ENCODE assay signal across 8 mouse cellular contexts in the genomic region with DNA sequence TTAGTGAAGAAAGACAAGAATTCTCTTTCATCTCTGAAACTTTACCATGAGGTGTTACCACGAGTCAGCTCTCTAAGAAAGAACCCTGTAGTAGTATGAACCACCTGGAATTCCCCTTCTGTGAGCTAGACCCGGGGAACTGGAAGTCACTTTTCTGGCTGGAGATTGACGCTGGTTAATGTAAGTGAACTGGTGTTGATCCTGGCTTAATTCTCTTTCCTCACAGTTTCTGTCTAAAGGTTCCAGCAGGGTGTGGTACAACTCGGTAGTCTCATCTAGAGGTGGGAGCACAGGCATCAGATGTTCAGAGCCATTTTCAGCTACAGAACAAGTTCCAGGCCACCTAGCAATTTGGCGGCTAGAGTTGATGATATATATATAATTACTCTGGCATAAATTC. TPM values are rescaled to one million over a fixed set of nuclear protein-coding genes. Genes with fewer than 3 reads are reported as not detected.
DNase-seq lines count a peak whose midpoint lies in the region; ATAC-seq and TF ChIP-seq lines count a peak whose summit lies in the region.

No protein-coding gene starts in this region.

- peak overlapping the region; percentile 95 for H3K27ac ChIP-seq in lung, postnatal 0 days (ENCODE audit: low read length)
- peak overlapping the region; percentile 80 for H3K27ac ChIP-seq in brown adipose tissue, adult 24 weeks (replicated peaks; ENCODE audit: low read depth, low read length)
- H3K27ac ChIP-seq in hindbrain, embryonic 13.5 days, result peak overlapping the region; percentile 55; the same call in 1 of the 2 replicates
- peak overlapping the region; percentile 63; the same call in 1 of the 2 replicates for H3K27ac ChIP-seq in midbrain, embryonic 15.5 days

- no peaks in the 10 kb centered on the region for H3K4me1 ChIP-seq in lung, postnatal 0 days (ENCODE audit: insufficient read depth, low read depth, low read length)
- no peaks in the 10 kb centered on the region for H3K4me1 ChIP-seq in brown adipose tissue, adult 24 weeks (ENCODE audit: control insufficient read depth, insufficient read depth, insufficient read length, low read length)
- peaks cover 25% of the 10 kb centered on the region for H3K4me1 ChIP-seq in hindbrain, embryonic 13.5 days (replicated peaks)
- H3K4me1 ChIP-seq in midbrain, embryonic 15.5 days, result peaks cover 26% of the 10 kb centered on the region

- H3K9me3 ChIP-seq in lung, postnatal 0 days (ENCODE audit: low read length), result no peaks in the 10 kb centered on the region
- no peaks in the 10 kb centered on the region for H3K9me3 ChIP-seq in hindbrain, embryonic 13.5 days
- no peaks in the 10 kb centered on the region for H3K9me3 ChIP-seq in midbrain, embryonic 15.5 days

- no peaks in the 10 kb centered on the region for H3K27me3 ChIP-seq in lung, postnatal 0 days (replicated peaks; ENCODE audit: insufficient read depth, low read length)
- H3K27me3 ChIP-seq in hindbrain, embryonic 13.5 days, result no peaks in the 10 kb centered on the region
- no peaks in the 10 kb centered on the region for H3K27me3 ChIP-seq in midbrain, embryonic 15.5 days (replicated peaks)

- peak overlapping the region; percentile 68 for H3K4me2 ChIP-seq in lung, postnatal 0 days (replicated peaks; ENCODE audit: low read depth, low read length)
- H3K4me2 ChIP-seq in hindbrain, embryonic 13.5 days, result peak overlapping the region; percentile 59
- H3K4me2 ChIP-seq in midbrain, embryonic 15.5 days, result peak overlapping the region; percentile 63

- peak overlapping the region; percentile 93 for H3K4me3 ChIP-seq in lung, postnatal 0 days (ENCODE audit: low read depth, low read length)
- H3K4me3 ChIP-seq in brown adipose tissue, adult 24 weeks (ENCODE audit: insufficient read depth, low read depth, low read length), result peak overlapping the region; percentile 73
- peak overlapping the region; percentile 95 for H3K4me3 ChIP-seq in hindbrain, embryonic 13.5 days
- peak overlapping the region; percentile 85 for H3K4me3 ChIP-seq in midbrain, embryonic 15.5 days

- TF ChIP-seq CTCF in lung, postnatal 0 days (IDR thresholded peaks at IDR 0.05), result no peak

- ATAC-seq in lung, postnatal 0 days, result no peak
- no peak for ATAC-seq in hindbrain, embryonic 13.5 days (ENCODE audit: low FRiP score)
- no peak for ATAC-seq in midbrain, embryonic 15.5 days (replicated peaks)

- H3K9ac ChIP-seq in lung, postnatal 0 days (replicated peaks; ENCODE audit: low read depth), result peak overlapping the region; percentile 93; the same call in 1 of the 2 replicates
- peak overlapping the region; percentile 68 for H3K9ac ChIP-seq in hindbrain, embryonic 13.5 days
- peak overlapping the region; percentile 48; the same call in 1 of the 2 replicates for H3K9ac ChIP-seq in midbrain, embryonic 15.5 days

- WGBS in lung, postnatal 0 days, result 18% methylated on average over 5 of the region's 5 CpGs
- WGBS in hindbrain, embryonic 13.5 days, result 46% methylated on average over 5 of the region's 5 CpGs
- WGBS in midbrain, embryonic 15.5 days, result 39% methylated on average over 5 of the region's 5 CpGs

- TF ChIP-seq EP300 in lung, postnatal 0 days (IDR thresholded peaks at IDR 0.05), result no peak

- DNase-seq in lung, postnatal 0 days (ENCODE audit: low spot score), result peak; percentile 50
- no peak for DNase-seq in lung, postnatal 36 days
- DNase-seq in layer of hippocampus, adult 11-12 months (ENCODE audit: low spot score), result no peak
- no peak for DNase-seq in adrenal gland, postnatal 25 days
- no peak for DNase-seq in cerebellum, adult 9-11 months

- no peaks in the 10 kb centered on the region; the same call in 1 of the 2 replicates for H3K36me3 ChIP-seq in lung, postnatal 0 days (ENCODE audit: insufficient read depth, low read length)
- peaks cover 9% of the 10 kb centered on the region for H3K36me3 ChIP-seq in hindbrain, embryonic 13.5 days
- no peaks in the 10 kb centered on the region; the same call in 1 of the 2 replicates for H3K36me3 ChIP-seq in midbrain, embryonic 15.5 days (replicated peaks)

RNA-seq across cellular contexts. Expression of gene Clpx, which starts 0.9 kb away (rescaled TPM):
- 38.8 and 43.5 TPM in 2 replicates for polyA plus RNA-seq in lung, postnatal 0 days (2015; fragmentation: Nextera tagmentation; extraction: Ambion mirVana)
- 97.1 and 113 TPM in 2 replicates for polyA plus RNA-seq in brown adipose tissue, adult 24 weeks (2012; ENCODE audit: insufficient read depth, insufficient read length, missing spikeins)
- 40.9 and 46.8 TPM in 2 replicates for polyA plus RNA-seq in hindbrain, embryonic 13.5 days (2015; fragmentation: Nextera tagmentation; extraction: Ambion mirVana)
- polyA plus RNA-seq in midbrain, embryonic 15.5 days (2015; fragmentation: Nextera tagmentation; extraction: Ambion mirVana), result 40.4 and 42.8 TPM in 2 replicates
- 57.3 and 57.5 TPM in 2 replicates for total RNA-seq in adrenal gland, postnatal 25 days (2021)

RNA-seq across cellular contexts. Expression of gene Cilp, which starts 28.1 kb away (rescaled TPM):
- polyA plus RNA-seq in lung, postnatal 0 days (2015; fragmentation: Nextera tagmentation; extraction: Ambion mirVana), result 0.08 and 0.13 TPM in 2 replicates
- 1.2 and 3.1 TPM in 2 replicates for polyA plus RNA-seq in brown adipose tissue, adult 24 weeks (2012; ENCODE audit: insufficient read depth, insufficient read length, missing spikeins)
- polyA plus RNA-seq in hindbrain, embryonic 13.5 days (2015; fragmentation: Nextera tagmentation; extraction: Ambion mirVana), result 0.57 and 0.60 TPM in 2 replicates
- 0.19 and 0.26 TPM in 2 replicates for polyA plus RNA-seq in midbrain, embryonic 15.5 days (2015; fragmentation: Nextera tagmentation; extraction: Ambion mirVana)
- 4.0 and 4.3 TPM in 2 replicates for total RNA-seq in adrenal gland, postnatal 25 days (2021)

RNA-seq across cellular contexts. Expression of gene Pdcd7, which starts 52.8 kb away (rescaled TPM):
- polyA plus RNA-seq in lung, postnatal 0 days (2015; fragmentation: Nextera tagmentation; extraction: Ambion mirVana), result 8.6 and 8.7 TPM in 2 replicates
- polyA plus RNA-seq in brown adipose tissue, adult 24 weeks (2012; ENCODE audit: insufficient read depth, insufficient read length, missing spikeins), result 7.3 and 11.6 TPM in 2 replicates
- polyA plus RNA-seq in hindbrain, embryonic 13.5 days (2015; fragmentation: Nextera tagmentation; extraction: Ambion mirVana), result 8.2 and 8.7 TPM in 2 replicates
- polyA plus RNA-seq in midbrain, embryonic 15.5 days (2015; fragmentation: Nextera tagmentation; extraction: Ambion mirVana), result 8.1 and 9.5 TPM in 2 replicates
- total RNA-seq in adrenal gland, postnatal 25 days (2021), result 16.1 and 19.0 TPM in 2 replicates
